Mouse (Mus musculus): ENCODE results near the gene Krtap5-1. TPM values are rescaled to one million over a fixed set of nuclear protein-coding genes. Genes with fewer than 3 reads are reported as not detected.
"Not testable (repeated sequence)": the region's sequence is repeated elsewhere in the genome, so short reads cannot be mapped to it uniquely, and the experiment has no call there.

Krtap5-1 gene
- polyA plus RNA-seq, 1 experiment from 2014 or later, result not detected

DNA sequence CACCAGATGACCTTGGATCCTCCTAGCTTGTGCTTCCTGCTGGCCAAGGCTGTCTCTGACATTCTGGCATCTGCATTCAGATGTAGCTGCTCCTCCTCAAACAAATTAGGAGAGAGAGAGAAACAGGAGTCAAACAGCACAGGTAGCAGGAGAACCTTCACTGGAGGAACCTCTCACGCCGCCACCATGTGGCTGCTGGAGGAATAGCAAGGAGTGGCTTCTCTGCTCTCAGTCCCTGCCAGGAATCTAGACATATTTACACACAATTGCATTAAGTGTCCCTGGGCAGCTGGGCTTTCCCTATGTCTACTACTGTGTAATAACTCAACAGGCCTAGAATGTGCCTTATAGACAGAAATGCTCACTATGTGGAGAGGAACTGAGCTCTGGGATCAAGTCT, 3.1 kb downstream of the Krtap5-1 start:
- H3K9me3 ChIP-seq; ATAC-seq (ENCODE audit: low FRiP score, low read depth); H3K27ac ChIP-seq: not testable (repeated sequence)

DNA sequence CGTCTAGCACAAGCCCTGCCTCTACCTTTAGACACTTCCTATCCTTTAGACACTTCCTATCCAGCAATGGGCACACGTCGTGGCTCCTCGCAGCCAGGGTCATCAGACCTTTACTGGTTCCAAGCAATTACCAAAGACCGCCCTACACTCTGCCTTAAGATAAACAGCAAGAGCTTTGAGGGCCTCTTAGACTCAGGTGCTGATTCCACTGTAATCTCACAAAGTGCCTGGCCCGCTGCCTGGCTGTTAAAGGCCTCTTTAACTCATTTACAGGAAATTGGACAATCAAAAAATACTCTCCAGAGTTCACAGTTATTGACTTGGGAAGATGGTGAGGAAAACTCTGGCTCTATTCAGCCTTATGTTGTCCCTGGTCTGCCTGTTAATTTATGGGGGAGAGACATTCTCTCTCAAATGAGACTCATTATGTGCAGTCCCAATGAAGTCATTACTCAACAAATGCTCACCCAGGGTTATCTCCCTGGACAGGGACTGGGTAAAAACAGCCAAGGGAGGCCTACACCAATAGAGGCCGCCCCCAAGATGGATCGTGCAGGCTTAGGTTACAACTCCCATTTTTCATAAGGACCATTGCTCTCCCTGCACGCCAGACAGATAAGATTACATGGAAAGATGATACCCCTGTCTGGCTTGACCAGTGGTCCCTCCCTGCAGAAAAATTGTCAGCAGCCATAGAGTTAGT, 10.9 kb downstream of the Krtap5-1 start:
- H3K9ac ChIP-seq; ATAC-seq (ENCODE audit: low FRiP score, low read depth); H3K9me3 ChIP-seq; H3K36me3 ChIP-seq; H3K4me2 ChIP-seq (replicated peaks); H3K4me3 ChIP-seq; H3K27ac ChIP-seq: not testable (repeated sequence)
- WGBS, result 34% methylated on average over 9 of the region's 9 CpGs
- Histone ChIP-seq H3K27me3 (peaks cover 17% of the 10 kb centered on the region), H3K4me1 (peaks cover 15% of the 10 kb centered on the region)

More for the DNA sequence above, 3.1 kb downstream of the Krtap5-1 start:
- WGBS, result 0% methylated on average over 2 of the region's 2 CpGs
- not testable (repeated sequence) for H3K27me3 ChIP-seq; H3K9ac ChIP-seq; H3K36me3 ChIP-seq; H3K4me2 ChIP-seq (replicated peaks); H3K4me3 ChIP-seq; H3K4me1 ChIP-seq

DNA sequence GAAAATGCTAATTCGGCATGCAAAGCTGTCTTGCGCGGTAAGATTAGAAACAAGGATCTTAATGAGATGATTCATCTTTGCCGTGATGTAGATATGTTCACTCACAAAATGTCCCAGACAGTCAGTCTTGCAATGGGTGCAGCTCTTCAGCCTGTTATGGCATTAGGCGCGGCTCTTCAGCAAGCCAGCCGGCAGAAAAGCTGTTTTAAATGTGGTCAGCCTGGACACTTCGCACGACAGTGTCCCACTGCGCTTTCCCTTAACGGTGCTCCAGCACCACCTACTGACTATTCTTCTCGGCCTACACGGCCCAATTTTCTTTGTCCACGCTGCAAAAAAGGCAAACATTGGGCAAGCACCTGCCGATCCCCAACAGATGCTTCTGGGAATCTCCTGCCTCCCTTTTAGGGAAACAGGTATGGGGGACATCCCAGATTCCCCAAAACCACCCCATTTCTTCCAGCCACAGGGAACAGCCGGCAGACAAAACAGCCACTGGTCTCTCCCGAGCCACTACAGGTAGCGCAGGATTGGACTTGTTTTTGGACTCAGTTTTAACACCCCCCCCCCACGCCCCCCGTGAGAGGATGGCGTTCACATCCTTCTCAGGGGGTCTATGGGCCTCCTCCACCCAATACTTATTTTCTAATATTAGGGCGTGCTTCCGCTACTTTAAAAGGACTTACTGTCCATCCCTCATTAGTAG, 11.6 kb downstream of the Krtap5-1 start:
- peak overlapping the region; percentile 75 for H3K4me2 ChIP-seq (replicated peaks)
- H3K9ac ChIP-seq, result peak overlapping the region; percentile 54
- 12% methylated on average over 23 of the region's 23 CpGs for WGBS
- no peaks in the 10 kb centered on the region for H3K36me3 ChIP-seq
- H3K27me3 ChIP-seq, result peaks cover 17% of the 10 kb centered on the region
- no peak overlapping the region for H3K27ac ChIP-seq
- H3K9me3 ChIP-seq, result no peaks in the 10 kb centered on the region
- peak overlapping the region; percentile 58 for H3K4me3 ChIP-seq
- ATAC-seq (ENCODE audit: low FRiP score, low read depth), result peak; percentile 29; the same call in 1 of the 2 replicates
- peaks cover 15% of the 10 kb centered on the region for H3K4me1 ChIP-seq

DNA sequence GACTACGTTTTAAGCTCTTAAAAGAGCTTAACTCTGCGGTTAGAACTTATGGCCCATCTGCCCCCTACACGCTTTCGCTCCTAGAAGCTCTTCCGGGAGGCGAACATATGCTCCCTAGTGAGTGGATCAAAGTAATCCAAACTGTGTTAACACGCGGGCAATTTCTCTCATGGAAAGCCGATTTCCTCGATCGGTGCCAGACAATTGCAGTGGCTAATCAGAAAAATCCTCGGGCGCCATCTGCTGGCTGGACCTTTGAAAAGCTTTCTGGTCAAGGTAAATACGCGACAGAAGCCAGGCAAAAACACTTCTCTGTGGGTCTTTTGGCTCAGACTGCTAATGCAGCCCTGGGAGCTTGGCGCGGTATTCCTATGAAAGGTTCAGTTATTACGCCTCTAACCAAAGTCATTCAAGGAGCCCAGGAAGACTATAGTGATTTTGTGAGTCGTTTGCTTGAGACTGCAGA, 12.3 kb downstream of the Krtap5-1 start:
- peak; percentile 83 for ATAC-seq (ENCODE audit: low FRiP score, low read depth)
- H3K4me2 ChIP-seq (replicated peaks), result peak overlapping the region; percentile 75
- peaks cover 21% of the 10 kb centered on the region for H3K27me3 ChIP-seq
- WGBS, result under 1% methylated on average over 19 of the region's 19 CpGs
- H3K27ac ChIP-seq, result peak overlapping the region; percentile 92
- no peaks in the 10 kb centered on the region for H3K9me3 ChIP-seq
- H3K36me3 ChIP-seq, result no peaks in the 10 kb centered on the region
- H3K4me1 ChIP-seq, result peaks cover 15% of the 10 kb centered on the region
- peak overlapping the region; percentile 77 for H3K9ac ChIP-seq
- H3K4me3 ChIP-seq, result peak overlapping the region; percentile 58

DNA sequence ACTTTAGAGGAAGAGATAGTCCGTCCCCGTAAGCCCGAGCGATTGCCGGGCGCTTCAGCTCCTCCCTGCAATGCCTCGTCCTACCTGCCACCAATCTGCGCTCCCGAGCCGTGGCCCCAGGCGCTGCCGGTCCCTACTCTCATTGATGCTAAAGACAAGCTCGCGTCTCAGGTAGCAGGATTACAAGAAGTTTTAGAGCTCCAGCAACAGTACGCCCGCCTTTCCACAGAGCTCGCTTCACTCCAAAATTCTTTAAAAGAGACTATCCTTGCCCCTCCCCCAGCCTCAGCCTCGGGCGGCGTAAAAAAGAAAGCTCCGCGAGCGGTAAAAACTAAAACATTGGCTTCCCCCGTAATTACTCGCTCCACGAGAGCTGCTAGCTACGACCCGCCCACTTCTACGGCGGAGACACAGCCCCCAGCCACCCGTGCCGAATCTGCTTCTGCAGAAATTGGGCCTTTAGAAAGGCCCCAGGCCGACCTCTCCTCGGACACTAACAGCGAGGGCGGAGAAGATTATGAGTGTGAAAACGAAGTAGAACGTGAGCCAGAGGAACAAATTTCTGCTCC, 12.8 kb downstream of the Krtap5-1 start:
- WGBS, result under 1% methylated on average over 38 of the region's 38 CpGs
- Histone ChIP-seq H3K4me2 (replicated peaks) (peak overlapping the region; percentile 75), H3K27ac (peak overlapping the region; percentile 92), H3K4me3 (peak overlapping the region; percentile 58), H3K9me3 (no peaks in the 10 kb centered on the region), H3K9ac (peak overlapping the region; percentile 77), H3K4me1 (peaks cover 15% of the 10 kb centered on the region), H3K36me3 (no peaks in the 10 kb centered on the region), H3K27me3 (peaks cover 21% of the 10 kb centered on the region)
- peak; percentile 85 for ATAC-seq (ENCODE audit: low FRiP score, low read depth)

DNA sequence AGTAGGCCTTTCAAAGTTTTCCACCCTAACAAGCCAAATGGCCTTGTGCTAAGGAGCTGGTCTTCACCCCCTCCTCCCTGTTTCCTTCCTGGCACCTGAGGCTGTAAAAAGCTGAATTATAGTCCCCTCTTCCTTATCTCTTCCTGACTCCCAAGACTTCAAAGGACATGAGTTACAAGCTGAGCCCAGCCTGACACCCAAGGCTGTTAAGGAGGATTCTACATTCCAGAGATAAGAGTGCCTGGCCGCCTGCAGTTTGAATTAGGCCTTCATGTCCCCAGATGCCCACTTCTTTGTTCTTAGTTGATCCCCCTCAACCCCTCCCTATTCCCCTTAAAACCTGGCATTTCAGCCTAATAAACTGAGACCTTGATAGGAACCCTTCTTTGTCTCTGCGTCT, 14.1 kb downstream of the Krtap5-1 start:
- H3K4me3 ChIP-seq; H3K9ac ChIP-seq; H3K27ac ChIP-seq; ATAC-seq (ENCODE audit: low FRiP score, low read depth); H3K9me3 ChIP-seq; H3K36me3 ChIP-seq: not testable (repeated sequence)
- peaks cover 15% of the 10 kb centered on the region for H3K4me1 ChIP-seq
- H3K4me2 ChIP-seq (replicated peaks), result peak overlapping the region; percentile 75
- 15% methylated on average over 2 of the region's 2 CpGs for WGBS
- peaks cover 21% of the 10 kb centered on the region for H3K27me3 ChIP-seq

DNA sequence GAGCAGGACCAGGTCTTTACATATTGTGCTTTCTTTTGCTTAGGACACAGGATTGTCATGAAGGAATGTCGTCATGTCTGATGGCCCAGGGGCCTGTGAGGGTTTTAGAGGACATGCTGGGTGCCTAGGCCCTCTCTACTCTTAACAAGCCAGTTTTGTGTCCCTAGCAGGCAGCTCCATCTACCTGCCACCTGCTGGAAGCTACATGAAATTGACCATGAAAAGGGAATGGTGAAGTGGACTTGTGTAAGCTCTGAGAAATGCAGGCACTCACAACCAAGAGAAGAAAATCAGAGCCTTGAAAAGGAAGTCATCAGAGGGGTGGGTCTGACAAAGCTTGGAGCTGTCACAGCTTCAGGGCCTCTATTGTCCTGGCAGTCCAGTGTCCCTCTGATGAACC, 17.6 kb downstream of the Krtap5-1 start:
- H3K36me3 ChIP-seq; H3K27ac ChIP-seq; H3K9me3 ChIP-seq; H3K4me2 ChIP-seq (replicated peaks); H3K9ac ChIP-seq; H3K4me3 ChIP-seq; H3K4me1 ChIP-seq; ATAC-seq (ENCODE audit: low FRiP score, low read depth): not testable (repeated sequence)
- peaks cover 13% of the 10 kb centered on the region for H3K27me3 ChIP-seq
- WGBS, result 52% methylated on average over 1 of the region's 1 CpGs

DNA sequence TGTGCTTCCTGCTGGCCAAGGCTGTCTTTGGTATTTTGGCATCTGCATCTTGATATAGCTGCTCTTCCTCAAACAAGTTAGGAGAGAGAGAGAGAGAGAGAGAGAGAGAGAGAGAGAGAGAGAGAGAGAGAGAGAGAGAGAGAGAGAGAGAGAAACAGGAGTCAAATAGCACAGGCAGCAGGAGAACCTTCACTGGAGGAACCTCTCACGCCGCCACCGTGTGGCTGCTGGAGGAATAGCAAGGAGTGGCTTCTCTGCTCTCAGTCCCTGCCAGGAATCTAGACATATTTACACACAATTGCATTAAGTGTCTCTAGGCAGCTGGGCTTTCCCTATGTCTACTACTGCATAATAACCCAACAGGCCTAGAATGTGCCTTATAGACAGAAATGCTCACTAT, 18.7 kb downstream of the Krtap5-1 start:
- H3K27me3 ChIP-seq, result peaks cover 13% of the 10 kb centered on the region
- WGBS, result 0% methylated on average over 3 of the region's 3 CpGs
- not testable (repeated sequence) for H3K9ac ChIP-seq; H3K4me1 ChIP-seq; H3K4me3 ChIP-seq; H3K27ac ChIP-seq; H3K9me3 ChIP-seq; H3K4me2 ChIP-seq (replicated peaks); ATAC-seq (ENCODE audit: low FRiP score, low read depth); H3K36me3 ChIP-seq

DNA sequence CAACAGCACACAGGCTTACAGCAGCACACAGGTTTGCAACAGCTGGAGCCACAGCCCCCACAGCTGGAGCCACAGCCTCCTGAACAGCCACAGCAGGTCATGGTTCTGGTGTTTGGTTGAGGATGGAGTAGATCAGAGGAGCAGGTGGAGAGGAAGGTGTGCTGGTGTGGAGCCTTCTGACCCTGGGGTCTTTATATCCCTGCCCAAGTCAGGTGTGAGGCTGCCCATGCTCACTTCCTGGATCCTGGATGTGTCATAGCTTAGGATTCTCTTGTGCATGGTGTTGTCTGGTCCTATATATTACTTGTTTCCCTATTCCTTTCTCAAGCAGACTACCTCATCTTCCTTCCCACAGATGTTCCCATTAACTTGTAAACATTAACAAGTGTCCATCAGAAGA, 22.7 kb downstream of the Krtap5-1 start, which contains the start of gene Gm4559:
Gene Gm4559, minus strand, starts transcription at position 101 of the 400 bp plus-strand sequence.
- ATAC-seq (ENCODE audit: low FRiP score, low read depth); H3K9me3 ChIP-seq; H3K36me3 ChIP-seq; H3K4me1 ChIP-seq; H3K27me3 ChIP-seq; H3K27ac ChIP-seq; H3K9ac ChIP-seq; H3K4me3 ChIP-seq; H3K4me2 ChIP-seq (replicated peaks): not testable (repeated sequence)

DNA sequence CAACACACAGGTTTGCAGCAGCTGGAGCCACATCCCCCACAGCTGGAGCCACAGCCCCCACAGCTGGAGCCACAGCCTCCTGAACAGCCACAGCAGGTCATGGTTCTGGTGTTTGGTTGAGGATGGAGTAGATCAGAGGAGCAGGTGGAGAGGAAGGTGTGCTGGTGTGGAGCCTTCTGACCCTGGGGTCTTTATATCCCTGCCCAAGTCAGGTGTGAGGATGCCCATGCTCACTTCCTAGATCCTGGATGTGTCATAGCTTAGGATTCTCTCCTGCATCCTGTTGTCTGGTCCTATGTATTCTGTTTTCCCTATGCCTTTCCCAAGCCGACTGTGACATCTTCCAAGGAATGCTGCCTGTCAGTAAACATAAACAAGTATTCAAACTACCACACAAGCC, 38.7 kb downstream of the Krtap5-1 start, which contains the start of gene Gm2431:
Gene Gm2431, minus strand, starts transcription at position 101 of the 400 bp plus-strand sequence.
- not testable (repeated sequence) for H3K4me3 ChIP-seq; H3K27ac ChIP-seq; H3K4me2 ChIP-seq (replicated peaks); ATAC-seq (ENCODE audit: low FRiP score, low read depth); H3K36me3 ChIP-seq; H3K9ac ChIP-seq; H3K4me1 ChIP-seq; H3K27me3 ChIP-seq; H3K9me3 ChIP-seq
- 53% methylated on average over 1 of the region's 1 CpGs for WGBS

DNA sequence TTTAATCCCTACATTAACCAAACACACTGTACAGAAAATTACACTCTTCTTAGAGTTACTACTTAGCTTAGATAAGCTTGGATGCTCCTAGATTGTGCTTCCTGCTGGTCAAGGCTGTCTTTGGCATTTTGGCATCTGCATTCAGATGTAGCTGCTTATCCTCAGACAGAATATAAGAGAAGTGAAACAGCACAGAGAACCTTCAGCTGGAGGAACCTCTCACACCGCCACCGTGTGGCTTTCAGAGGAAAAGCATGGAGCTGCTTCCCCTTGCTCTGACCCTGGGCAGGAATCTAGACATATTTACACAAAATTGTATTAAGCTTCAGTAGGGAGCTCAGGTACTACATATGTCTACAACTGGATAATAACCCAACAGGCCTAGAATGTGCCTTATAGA, 41.4 kb downstream of the Krtap5-1 start:
- Histone ChIP-seq H3K4me3 (no peak overlapping the region), H3K36me3 (no peaks in the 10 kb centered on the region), H3K9ac (no peak overlapping the region), H3K27ac (no peak overlapping the region), H3K9me3 (no peaks in the 10 kb centered on the region), H3K27me3 (no peaks in the 10 kb centered on the region), H3K4me1 (no peaks in the 10 kb centered on the region), H3K4me2 (replicated peaks) (no peak overlapping the region)
- whole genome bisulfite sequencing, result 0% methylated on average over 2 of the region's 2 CpGs
- no peak for ATAC-seq (ENCODE audit: low FRiP score, low read depth)

DNA sequence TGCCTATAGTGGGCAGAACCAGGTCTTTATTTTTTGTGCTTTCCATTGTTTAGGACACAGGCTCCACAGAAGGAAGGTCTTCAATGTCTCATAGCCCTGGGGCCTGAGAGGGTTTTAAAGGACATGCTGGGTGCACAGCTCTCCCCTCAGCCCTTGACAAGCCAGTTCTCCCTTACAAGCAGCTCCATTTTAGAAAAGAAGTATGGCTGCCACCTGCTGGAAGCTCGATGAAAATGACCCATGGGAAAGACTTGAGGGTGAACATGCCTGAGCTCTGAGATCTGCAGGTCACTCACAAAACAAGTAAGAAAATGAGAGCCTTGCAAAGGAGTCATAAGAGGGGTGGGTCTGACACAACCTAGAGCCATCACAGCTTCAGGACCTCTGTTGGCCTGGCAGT, 47.1 kb downstream of the Krtap5-1 start:
- ATAC-seq (ENCODE audit: low FRiP score, low read depth), result no peak
- Histone ChIP-seq H3K27me3 (no peaks in the 10 kb centered on the region), H3K4me1 (no peaks in the 10 kb centered on the region), H3K9me3 (no peaks in the 10 kb centered on the region), H3K9ac (no peak overlapping the region), H3K4me3 (no peak overlapping the region), H3K4me2 (replicated peaks) (no peak overlapping the region), H3K27ac (no peak overlapping the region), H3K36me3 (no peaks in the 10 kb centered on the region)
- WGBS, result 0% methylated on average over 1 of the region's 1 CpGs

Data from limb, embryonic 13.5 days (tissue).